Mouse (Mus musculus) midbrain, embryonic 14.5 days (tissue): ENCODE measurements around the gene Nup37. TPM values are rescaled to one million over a fixed set of nuclear protein-coding genes. Genes with fewer than 3 reads are reported as not detected.

Experiments used
- ATAC-seq: fragments of 200-750 bp; cut with Nextera tagmentation; 2 replicates; pipeline ENCODE4 v1.8.0; 2017; ENCODE audit warnings: moderate number of reproducible peaks, moderate library complexity; ENCODE audit not compliant: low FRiP score, low TSS enrichment
- DNase-seq: peaks from one replicate; pipeline ENCODE4 v3.0.0-alpha.2; 2015
- H3K27ac ChIP-seq: fragments of 300-500 bp; sonication (generic); replicated peaks from 2 replicates; pipeline ENCODE4 v1.5.1; 2014; ENCODE audit warnings: mild to moderate bottlenecking, low read depth, low read length, moderate library complexity
- H3K27me3 ChIP-seq: fragments of 300-500 bp; sonication (generic); 2 replicates; pipeline ENCODE4 v1.6.1; 2014; ENCODE audit warnings: low read length, control low read depth, mixed read lengths; ENCODE audit not compliant: control insufficient read depth, insufficient read depth
- H3K36me3 ChIP-seq: fragments of 300-500 bp; sonication (generic); 2 replicates; pipeline ENCODE4 v1.6.1; 2014; ENCODE audit warnings: low read length, control low read depth; ENCODE audit not compliant: control insufficient read depth, insufficient read depth
- H3K4me1 ChIP-seq: fragments of 300-500 bp; sonication (generic); 2 replicates; pipeline ENCODE4 v1.6.1; 2014; ENCODE audit warnings: mild to moderate bottlenecking, antibody characterized with exemption, low read length, control low read depth; ENCODE audit not compliant: control insufficient read depth, insufficient read depth
- H3K4me2 ChIP-seq: fragments of 300-500 bp; sonication (generic); 2 replicates; pipeline ENCODE4 v1.6.1; 2014; ENCODE audit warnings: mild to moderate bottlenecking, low read length, moderate library complexity
- H3K4me3 ChIP-seq: fragments of 300-500 bp; sonication (generic); replicated peaks from 2 replicates; pipeline ENCODE4 v1.5.1; 2014; ENCODE audit warnings: low read depth, low read length
- H3K9ac ChIP-seq: fragments of 300-500 bp; sonication (generic); replicated peaks from 2 replicates; pipeline ENCODE4 v1.6.1; 2014; ENCODE audit warnings: mild to moderate bottlenecking, low read length, moderate library complexity
- H3K9me3 ChIP-seq: fragments of 300-500 bp; sonication (generic); 2 replicates; pipeline ENCODE4 v1.6.1; 2016; ENCODE audit warnings: low read length, control low read depth, mixed read lengths; ENCODE audit not compliant: control insufficient read depth
- WGBS: fragments of 180-500 bp; shearing (Covaris S2); extraction: QIAGEN DNeasy Blood & Tissue Kit; methylation state at CpG from one replicate; pipeline ENCODE4 v1.1.7; 2014; 5-methylcytosine and 5-hydroxymethylcytosine counted together
- polyA plus RNA-seq: library from polyadenylated mRNA; unstranded; fragments of >200 nt; fragmentation: Nextera tagmentation; extraction: Ambion mirVana; gene quantifications from 2 replicates; pipeline ENCODE4 v1.2.1, GENCODE M21; 2014

Nup37 gene
- polyA plus RNA-seq, 1 experiment from 2014 or later = 37.6 TPM

DNA sequence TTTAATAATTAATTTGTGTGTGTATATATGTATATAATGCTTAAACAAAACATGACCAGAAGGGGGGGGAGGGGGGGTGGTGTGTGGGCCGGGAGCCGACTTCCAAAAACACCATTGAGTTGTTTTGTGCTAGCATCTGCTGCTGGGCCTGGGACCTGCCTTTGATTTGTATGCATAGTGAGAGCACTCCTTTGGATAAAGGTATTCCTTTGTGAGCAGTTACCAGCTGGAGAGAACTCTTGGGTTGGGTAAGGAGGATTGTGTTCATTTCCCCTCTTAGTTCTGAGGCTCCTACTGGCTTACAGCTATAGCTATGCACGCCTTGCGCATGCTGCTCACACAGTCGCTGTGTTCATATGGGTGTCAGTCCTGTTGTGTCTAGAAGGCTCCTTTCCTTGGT lies 15.9 kb downstream of the Nup37 start:
- Histone ChIP-seq H3K9ac (no peak overlapping the region), H3K4me1 (no peaks in the 10 kb centered on the region), H3K4me2 (no peak overlapping the region), H3K4me3 (no peak overlapping the region), H3K9me3 (no peaks in the 10 kb centered on the region), H3K36me3 (peaks cover 17% of the 10 kb centered on the region; the same call in 1 of the 2 replicates), H3K27me3 (no peaks in the 10 kb centered on the region), H3K27ac (no peak overlapping the region)
- WGBS = 84% methylated on average over 5 of the region's 5 CpGs
- no peak for ATAC-seq
- no peak for DNase-seq

DNA sequence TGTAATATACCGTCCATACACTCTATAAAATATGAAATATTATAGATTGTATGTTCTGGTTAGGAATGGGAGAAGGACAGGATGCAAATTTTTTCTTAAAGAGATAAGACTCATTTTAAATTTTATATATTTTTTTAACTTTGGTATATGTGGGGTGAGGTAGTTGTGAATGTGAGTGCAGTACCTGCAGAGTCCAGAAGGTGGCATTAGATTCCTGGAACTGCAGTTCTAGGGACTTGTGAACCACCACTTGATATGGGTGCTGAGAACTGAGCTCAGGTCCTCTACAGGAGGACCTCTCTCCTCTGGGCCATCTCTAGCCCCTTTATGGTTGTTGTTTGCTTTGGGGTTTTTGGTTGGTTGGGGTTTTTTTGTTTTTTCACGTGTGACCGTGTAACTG lies 19.4 kb downstream of the Nup37 start:
- H3K4me1 ChIP-seq = no peaks in the 10 kb centered on the region
- H3K4me3 ChIP-seq = no peak overlapping the region

DNA sequence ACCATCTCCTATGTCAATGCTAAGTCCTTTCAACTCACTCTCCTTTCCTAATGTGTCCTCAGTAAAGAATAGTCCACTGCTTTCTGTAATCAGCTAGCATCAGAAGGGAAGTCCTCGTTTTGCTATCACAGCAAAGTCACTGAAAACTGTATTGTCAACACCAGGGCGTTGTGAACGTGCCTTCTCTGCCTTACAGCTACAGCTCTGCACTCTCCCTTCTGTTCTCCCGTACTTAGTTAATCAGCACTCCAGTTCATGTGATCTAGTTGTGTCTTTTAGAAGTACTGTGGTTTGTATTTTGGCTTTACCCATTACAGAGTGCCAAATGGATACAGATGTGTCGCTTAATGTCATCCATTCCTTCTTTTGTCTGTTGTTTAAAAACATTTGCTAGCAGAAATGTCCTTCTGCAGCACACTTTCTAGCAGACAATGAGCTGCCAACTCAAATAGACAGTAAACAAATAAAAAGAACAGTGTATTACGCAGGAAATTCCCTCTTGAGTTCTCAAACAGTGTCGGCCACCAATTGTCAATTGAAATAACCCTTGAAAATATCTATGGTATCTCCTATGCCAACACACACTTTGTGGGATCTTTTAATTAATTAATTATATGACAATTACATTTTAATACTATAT lies 20.8 kb downstream of the Nup37 start:
- H3K4me3 ChIP-seq = no peak overlapping the region
- no peak overlapping the region for H3K27ac ChIP-seq
- no peaks in the 10 kb centered on the region for H3K4me1 ChIP-seq
- DNase-seq = no peak
- 0 out of 2 replicates have a peak, but pooled peaks cover 4% of the 10 kb centered on the region for H3K36me3 ChIP-seq
- no peaks in the 10 kb centered on the region for H3K9me3 ChIP-seq
- no peak overlapping the region for H3K9ac ChIP-seq
- ATAC-seq = no peak
- no peaks in the 10 kb centered on the region for H3K27me3 ChIP-seq
- no peak overlapping the region for H3K4me2 ChIP-seq
- 87% methylated on average over 7 of the region's 7 CpGs for WGBS

More for the DNA sequence above, 19.4 kb downstream of the Nup37 start:
- H3K4me2 ChIP-seq = no peak overlapping the region
- DNase-seq = no peak
- H3K27me3 ChIP-seq = no peaks in the 10 kb centered on the region
- H3K36me3 ChIP-seq = 0 out of 2 replicates have a peak, but pooled peaks cover 6% of the 10 kb centered on the region
- H3K9me3 ChIP-seq = no peaks in the 10 kb centered on the region
- no peak for ATAC-seq
- H3K27ac ChIP-seq = no peak overlapping the region
- H3K9ac ChIP-seq = no peak overlapping the region
- 96% methylated on average over 3 of the region's 3 CpGs for WGBS

DNA sequence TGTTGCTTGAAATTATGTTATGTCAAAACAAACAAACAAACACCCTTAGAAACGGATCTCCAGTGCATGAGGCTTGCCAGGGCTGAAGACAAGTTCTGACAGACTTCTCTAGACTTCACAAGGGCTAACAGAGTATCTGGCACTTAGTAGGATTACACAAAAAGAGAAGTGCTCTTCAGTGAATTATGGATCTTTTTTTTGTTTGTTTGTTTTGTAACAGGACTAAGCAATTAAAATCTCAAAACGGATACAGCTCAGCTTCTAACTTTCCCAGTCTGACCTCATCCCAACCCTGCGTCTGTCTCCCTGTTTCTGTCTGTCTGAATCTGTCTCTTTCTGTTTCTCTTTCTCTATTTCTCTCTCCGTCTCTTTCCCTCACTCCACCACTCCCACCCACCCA lies 53.7 kb downstream of the Nup37 start:
- 20% methylated on average over 4 of the region's 4 CpGs for WGBS
- DNase-seq = no peak
- Histone ChIP-seq H3K9me3 (no peaks in the 10 kb centered on the region), H3K9ac (peak overlapping the region; percentile 84; the same call in 1 of the 2 replicates), H3K4me3 (peak overlapping the region; percentile 66), H3K36me3 (peaks cover 7% of the 10 kb centered on the region; the same call in 1 of the 2 replicates), H3K4me1 (peaks cover 4% of the 10 kb centered on the region), H3K4me2 (peak overlapping the region; percentile 66), H3K27me3 (no peaks in the 10 kb centered on the region), H3K27ac (no peak overlapping the region)
- ATAC-seq = peak; percentile 46

DNA sequence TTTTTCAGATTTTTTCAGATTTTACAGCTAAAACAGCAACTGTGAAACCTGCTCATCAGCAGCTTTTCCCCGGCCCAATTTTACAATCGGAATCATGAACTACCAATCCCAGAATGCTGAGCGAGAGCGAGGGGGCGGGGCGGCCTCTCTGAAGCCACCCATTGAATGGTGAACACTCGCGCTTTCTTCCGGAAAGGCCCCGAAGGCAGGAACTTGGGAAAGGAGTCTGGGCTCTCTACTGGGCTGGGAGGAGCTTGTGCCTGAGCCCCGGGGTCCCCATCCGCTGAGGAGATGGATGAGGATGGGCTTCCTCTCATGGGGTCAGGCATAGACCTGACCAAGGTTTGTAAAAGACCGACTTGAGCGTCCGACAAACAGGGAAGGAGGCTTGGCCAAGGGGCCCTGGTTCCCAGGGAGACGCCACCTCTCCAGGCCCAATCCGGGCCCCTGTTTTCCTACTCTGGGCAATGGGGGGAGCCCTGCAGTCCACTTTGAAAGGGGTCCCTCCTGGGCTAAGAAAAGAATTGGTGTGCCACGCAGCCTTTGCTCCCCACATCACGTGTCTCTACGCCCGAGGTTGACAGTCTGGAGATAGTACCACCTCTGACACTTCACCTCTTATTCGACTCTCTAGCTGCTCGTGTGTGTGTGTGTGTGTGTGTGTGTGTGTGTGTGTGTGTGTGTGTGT lies 54.3 kb downstream of the Nup37 start, which contains the start of gene Washc3:
Gene Washc3, plus strand, starts transcription at position 143 of the 688 bp plus-strand sequence.
- Histone ChIP-seq H3K27me3 (no peaks in the 10 kb centered on the region), H3K4me1 (peaks cover 4% of the 10 kb centered on the region), H3K27ac (peak within 1 kb of the TSS; percentile 86), H3K4me2 (peak within 1 kb of the TSS; percentile 66), H3K4me3 (peak within 1 kb of the TSS; percentile 66), H3K9ac (peak within 1 kb of the TSS; percentile 84), H3K9me3 (no peaks in the 10 kb centered on the region), H3K36me3 (peaks cover 7% of the 10 kb centered on the region; the same call in 1 of the 2 replicates)
- DNase-seq = peak; percentile 96
- ATAC-seq = peak; percentile 99
- 3% methylated on average over 23 of the region's 23 CpGs for WGBS

DNA sequence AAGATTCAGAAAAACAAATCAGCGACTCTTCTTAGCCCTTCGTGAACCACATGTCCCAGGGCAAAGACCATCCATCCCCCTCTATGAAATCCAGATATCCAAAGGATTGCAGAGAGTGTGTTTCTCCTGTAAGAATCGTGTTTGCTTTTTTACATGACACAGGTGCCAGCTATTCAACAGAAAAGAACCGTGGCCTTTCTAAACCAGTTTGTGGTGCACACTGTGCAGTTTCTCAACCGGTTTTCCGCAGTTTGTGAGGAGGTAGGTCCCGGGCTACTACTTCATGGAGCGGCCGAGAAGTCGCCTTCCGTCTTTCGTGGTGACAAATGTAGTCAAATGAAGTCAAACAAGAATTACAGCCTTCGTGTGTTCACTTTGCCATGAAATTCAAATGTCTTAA lies 54.9 kb downstream of the Nup37 start:
- H3K27ac ChIP-seq = peak overlapping the region; percentile 86
- WGBS = 77% methylated on average over 13 of the region's 13 CpGs

DNA sequence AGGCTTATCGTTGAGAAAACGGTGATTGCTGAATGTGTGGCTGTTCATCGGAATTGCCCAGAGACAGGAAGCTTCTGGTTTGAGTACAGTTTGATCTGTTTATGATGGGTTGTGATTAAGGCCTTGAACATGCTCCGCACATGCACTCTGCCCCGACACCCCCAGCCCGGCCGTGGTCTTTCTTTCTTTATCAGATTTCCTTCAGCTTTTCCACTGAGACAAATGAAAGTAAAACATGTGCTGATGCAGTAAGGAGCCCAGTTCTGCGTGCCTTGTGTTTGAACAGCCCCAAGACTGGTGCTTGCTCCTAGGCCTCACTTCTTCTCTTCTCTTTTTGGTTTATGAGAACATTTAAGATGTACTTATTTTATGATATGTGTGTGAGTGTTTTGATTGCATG lies 55.8 kb downstream of the Nup37 start:
- WGBS = 95% methylated on average over 8 of the region's 8 CpGs
- no peak overlapping the region for H3K9ac ChIP-seq

More for the DNA sequence above, 54.9 kb downstream of the Nup37 start:
- Histone ChIP-seq H3K36me3 (peaks cover 7% of the 10 kb centered on the region; the same call in 1 of the 2 replicates), H3K4me2 (peak overlapping the region; percentile 66), H3K9ac (peak overlapping the region; percentile 84), H3K4me3 (peak overlapping the region; percentile 66), H3K27me3 (no peaks in the 10 kb centered on the region), H3K4me1 (peaks cover 4% of the 10 kb centered on the region), H3K9me3 (no peaks in the 10 kb centered on the region)
- DNase-seq = no peak
- no peak for ATAC-seq

DNA sequence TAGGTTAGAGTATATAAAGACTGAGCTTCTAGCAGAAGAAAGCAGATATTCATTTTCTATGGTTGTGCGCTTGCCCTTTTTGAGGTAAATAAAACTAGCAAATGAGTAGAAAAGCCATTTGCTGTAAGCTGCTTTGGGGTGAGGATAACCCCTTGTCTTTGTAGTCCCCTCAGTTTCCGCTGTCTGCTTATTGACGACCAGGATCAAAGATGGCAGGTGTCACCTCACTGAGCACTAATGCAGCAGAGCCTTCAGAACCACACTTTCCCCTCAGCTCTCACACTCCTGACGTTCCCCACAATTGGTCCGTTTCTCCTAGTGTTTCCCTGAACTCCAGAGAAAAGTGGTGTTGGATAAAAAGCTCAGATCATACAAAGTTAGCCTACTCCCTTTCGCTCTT lies 56.4 kb downstream of the Nup37 start:
- no peak overlapping the region for H3K27ac ChIP-seq
- H3K9me3 ChIP-seq = no peaks in the 10 kb centered on the region
- no peak overlapping the region for H3K4me3 ChIP-seq
- peaks cover 7% of the 10 kb centered on the region; the same call in 1 of the 2 replicates for H3K36me3 ChIP-seq
- no peak for ATAC-seq
- no peak overlapping the region for H3K4me2 ChIP-seq
- no peak overlapping the region for H3K9ac ChIP-seq
- H3K4me1 ChIP-seq = peaks cover 4% of the 10 kb centered on the region
- no peaks in the 10 kb centered on the region for H3K27me3 ChIP-seq
- no peak for DNase-seq
- WGBS = 94% methylated on average over 6 of the region's 6 CpGs

More for the DNA sequence above, 55.8 kb downstream of the Nup37 start:
- Histone ChIP-seq H3K9me3 (no peaks in the 10 kb centered on the region), H3K4me2 (no peak overlapping the region), H3K4me1 (peaks cover 4% of the 10 kb centered on the region), H3K27ac (no peak overlapping the region), H3K36me3 (peaks cover 7% of the 10 kb centered on the region; the same call in 1 of the 2 replicates), H3K4me3 (no peak overlapping the region), H3K27me3 (no peaks in the 10 kb centered on the region)
- ATAC-seq = no peak
- DNase-seq = no peak
